Mouse (Mus musculus) heart, postnatal 25 days (tissue): ENCODE measurements around the gene Ell. TPM values are rescaled to one million over a fixed set of nuclear protein-coding genes. Genes with fewer than 3 reads are reported as not detected.

ENCODE experiments used
- DNase-seq: peaks from one replicate; pipeline ENCODE4 v3.0.0; 2022; ENCODE audit warnings: low spot score
- intact Hi-C: fragments of 180-260 bp; cut with DNase I; formaldehyde crosslinking; loops from one replicate; pipeline ENCODE4 v1.15.1; 2025
- total RNA-seq, 2 experiments: library from RNA; stranded (reverse); gene quantifications; 2 replicates each; pipeline ENCODE4 v1.2.3; 2021

Ell gene
- total RNA-seq, 2 experiments from 2014 or later: 11.7 to 13.3 TPM

DNA sequence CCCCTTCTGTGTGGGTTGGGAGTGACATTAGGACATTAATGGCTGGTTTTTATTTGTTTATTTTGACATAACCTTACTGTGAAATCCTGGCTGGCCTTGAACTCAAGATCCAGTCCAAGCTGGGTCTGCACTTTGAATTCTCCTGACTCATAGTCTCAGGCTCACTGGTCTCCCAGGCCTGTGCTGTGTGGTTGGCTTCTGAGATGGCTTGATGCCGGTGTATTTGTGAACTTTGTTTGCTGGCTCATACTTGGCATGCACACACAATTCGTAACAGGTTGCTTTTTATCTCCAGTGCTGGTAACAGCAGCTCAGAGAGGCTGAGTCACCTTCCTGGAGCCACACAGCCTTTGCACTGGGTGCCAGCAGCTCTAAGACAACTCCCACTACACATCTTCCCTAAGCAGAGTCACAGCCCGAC lies 9.5 kb upstream of the Ell start:
- no peak for DNase-seq
- intact Hi-C loops: loop anchor here (10.0 kb wide), 1 partner anchor 235 kb away; the partner anchor contains the start of gene Mpv17l2

DNA sequence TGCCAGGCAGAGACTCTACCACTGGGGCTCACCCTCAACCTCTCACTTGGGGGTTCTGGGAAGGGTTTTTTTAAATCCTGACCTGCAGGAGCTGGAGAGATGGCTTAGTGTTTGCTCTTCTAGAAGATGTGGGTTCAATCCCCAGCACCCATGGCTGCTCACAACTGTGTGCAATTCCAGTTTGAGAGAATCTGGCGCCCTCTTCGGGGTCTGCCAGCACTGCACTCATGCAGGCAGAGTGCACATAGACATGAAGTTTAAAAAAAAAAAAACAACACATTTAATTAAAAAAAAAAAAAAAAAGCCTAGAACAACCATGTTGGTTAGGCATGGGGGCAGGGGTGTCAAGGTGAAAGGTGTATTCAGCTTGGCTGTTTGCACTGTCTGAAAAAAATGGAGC lies 8.9 kb upstream of the Ell start:
- DNase-seq: no peak
- intact Hi-C loops: loop anchor here (10.0 kb wide), 1 partner anchor 234 kb away; the partner anchor contains the start of gene Mpv17l2

DNA sequence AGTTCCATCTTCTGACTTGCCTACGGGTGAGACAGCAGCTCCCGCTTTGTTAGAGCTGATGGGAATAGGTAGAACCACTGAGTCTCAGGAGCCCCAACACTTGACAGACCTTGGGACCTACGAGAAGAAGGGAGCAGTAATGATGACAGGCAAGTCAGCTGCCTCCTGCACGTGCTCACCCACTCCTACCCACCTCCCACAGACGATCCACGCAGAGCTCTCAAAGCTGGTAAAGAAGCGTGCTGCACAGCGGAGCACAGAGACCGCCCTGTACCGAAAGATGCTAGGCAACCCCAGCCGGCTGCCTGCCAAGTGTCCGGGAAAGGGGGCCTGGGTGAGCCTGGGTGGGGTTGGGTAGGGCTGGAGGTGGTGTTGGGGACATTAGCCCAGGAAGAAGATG lies 5.0 kb upstream of the Ell start:
- no peak for DNase-seq
- intact Hi-C loops: loop anchor here (10.0 kb wide), 1 partner anchor 231 kb away; the partner anchor contains the start of gene Mpv17l2

DNA sequence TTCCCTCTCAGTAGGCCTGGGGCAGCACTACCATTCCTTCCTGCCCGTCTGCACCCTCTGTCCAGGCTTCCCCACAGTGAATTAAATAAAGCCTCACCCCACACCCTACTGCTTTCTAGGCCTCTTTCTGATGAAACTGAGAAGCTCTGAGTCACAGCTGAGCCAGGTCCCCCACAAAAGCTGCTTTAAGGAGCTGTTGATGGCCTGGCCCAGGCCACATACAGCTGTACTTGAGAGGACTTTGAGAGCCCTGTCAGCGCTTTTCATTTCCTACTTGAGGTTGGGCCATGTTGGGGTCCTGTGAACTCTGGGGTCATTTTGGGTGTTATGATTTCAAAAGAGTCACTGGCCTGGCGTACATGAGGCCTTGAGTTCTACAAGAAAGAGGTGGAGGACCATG lies 4.0 kb upstream of the Ell start:
- intact Hi-C loops: loop anchor here (10.0 kb wide), 1 partner anchor 230 kb away; the partner anchor contains the start of gene Mpv17l2
- no peak for DNase-seq

DNA sequence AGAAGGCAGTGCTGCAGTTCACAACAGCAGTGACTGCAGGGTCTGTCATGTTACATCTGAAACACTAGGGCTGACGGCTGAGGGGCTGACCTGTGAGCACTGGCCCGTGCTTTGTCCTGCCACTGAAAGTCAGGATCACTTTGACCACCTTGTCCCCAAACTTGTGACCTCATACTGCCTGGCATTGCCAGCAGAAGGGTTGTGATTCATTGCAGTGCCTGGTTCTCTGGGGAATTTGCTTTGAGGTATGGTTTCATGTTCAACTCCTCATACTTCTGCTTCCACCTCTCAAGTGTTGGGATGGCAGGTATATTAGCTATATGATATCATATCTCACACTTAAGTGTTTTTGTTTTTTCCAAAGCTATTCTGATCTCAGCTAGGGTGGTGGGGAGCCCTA lies 3.6 kb upstream of the Ell start:
- intact Hi-C loops: loop anchor here (10.0 kb wide), 1 partner anchor 229 kb away; the partner anchor contains the start of gene Mpv17l2
- no peak for DNase-seq

DNA sequence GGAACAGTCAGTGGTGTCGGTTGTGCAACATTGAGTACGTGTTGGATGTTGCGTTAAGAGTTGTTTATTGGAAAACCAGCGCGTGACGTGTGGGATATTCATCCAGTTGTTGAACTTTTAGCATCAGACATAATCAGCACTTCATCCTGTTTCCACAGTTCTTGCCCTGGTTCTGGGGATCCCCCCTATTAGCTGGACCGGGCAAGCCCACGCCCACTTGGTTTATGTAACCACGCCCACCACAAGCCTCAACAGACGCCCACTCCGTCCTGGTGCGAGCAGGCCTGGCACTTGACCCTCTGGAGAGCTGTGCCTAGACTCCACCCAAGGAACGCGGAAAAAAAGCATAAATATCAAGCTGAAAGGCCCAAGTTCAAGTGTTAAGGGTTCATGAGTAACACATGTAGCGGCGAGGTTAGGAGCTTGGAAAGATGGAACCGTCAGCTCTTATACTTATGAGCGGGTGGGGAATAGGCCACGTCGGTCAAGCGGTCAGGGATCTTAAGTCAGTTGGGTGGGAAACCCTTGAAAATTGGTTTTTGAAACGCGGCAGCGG lies 1.2 kb upstream of the Ell start:
- DNase-seq: peak; percentile 72
- intact Hi-C loops: loop anchor here (10.0 kb wide), 1 partner anchor 227 kb away; the partner anchor contains the start of gene Mpv17l2

DNA sequence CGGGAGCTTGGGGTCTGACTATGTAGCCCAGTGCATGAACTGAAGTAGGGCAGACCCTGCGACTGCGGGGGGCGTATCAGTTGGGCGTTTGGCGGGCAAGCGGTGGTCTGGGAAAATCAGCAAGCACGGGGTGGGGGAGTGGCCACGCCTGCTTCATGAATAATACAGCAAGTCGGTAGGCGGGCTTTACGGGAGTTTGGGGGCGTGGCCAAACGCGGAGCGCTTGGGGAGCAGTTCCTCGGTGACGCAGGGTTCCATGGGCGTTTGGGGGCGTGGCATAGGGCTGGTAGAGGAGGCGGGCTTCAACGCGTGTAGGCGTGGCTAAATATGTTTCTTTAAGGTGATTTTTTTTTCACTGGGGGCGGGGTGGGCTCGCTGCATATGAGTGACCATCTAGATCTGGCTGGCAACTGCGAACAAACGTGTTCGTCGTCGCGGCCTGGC lies 602 bp upstream of the Ell start:
- peak; percentile 98 for DNase-seq
- intact Hi-C loops: loop anchor here (10.0 kb wide), 1 partner anchor 226 kb away; the partner anchor contains the start of gene Mpv17l2

DNA sequence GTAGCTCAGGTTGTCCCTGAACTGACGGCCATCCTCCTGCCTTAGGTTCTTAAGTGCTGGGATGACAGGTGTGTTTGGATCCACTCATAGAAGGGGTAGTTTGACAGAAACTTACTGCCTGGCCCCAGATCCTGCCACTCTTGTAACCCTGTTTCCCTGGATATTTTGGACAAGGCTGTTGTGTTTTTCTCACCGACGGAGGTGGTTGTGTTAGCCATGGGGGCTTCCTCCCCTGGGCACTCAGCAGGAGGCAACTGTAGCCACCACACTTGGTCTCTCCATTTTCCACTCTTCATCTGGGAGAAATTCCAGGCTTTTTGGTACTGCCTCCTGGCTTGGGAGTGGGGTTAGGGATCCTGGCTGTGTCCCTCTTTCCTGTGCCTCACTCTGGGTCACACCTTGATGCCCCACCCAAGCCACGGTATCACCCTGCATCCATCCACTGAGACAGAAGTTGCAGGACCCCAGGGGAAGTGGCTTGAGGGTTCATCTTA lies 803 bp downstream of the Ell start:
- no peak for DNase-seq
- intact Hi-C loops: loop anchor here (10.0 kb wide), 1 partner anchor 55 kb away; the partner anchor contains the start of gene Isyna1

DNA sequence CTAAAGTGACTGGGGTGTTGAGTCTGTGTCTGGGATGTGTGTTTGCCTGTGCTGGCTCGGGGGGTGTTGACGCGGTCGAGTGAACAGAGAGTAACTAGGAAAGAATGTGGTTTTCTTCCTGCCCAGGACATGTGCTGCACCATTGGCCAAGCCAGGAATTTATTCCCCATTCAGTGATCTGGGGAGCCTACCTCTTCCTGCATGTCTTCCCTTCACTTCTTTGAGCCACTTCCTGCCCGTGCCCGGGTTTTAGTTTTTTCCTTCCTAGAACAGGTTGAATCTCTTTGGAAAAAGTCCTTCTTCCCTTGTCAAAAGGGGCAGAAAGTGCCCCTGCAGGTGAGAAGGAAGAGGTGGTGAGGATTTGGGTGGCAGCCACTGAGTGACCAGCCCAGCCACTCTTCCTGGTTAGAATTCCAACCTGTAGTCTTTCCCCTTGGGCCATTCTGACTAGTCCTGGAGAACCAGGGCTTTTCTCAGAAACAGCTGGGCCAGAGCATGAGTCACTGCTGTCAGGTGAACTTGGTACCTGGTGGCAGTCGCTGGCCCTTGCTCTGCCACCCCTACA lies 1.3 kb downstream of the Ell start:
- intact Hi-C loops: loop anchor here (10.0 kb wide), 1 partner anchor 54 kb away; the partner anchor contains the start of gene Isyna1
- DNase-seq: no peak

DNA sequence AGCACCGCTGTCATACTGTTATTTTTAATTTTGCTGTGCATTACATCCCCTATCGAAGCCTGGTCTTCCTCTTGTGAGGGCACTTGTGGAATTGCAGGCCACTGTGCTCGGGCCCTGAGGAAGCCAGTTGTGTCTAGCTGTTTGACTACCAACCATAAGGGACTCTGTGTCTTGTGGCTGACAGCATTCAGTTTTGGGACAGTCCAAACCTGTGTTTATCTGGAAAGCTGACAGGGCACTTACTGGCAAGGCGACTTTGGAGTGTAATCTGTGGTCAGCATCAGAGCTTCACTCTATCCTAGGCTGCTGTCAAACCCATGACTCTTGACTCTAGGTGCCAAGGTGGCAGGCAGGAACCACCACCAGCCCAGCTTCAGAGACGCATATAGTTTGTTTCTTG lies 1.8 kb downstream of the Ell start:
- intact Hi-C loops: loop anchor here (10.0 kb wide), 1 partner anchor 54 kb away; the partner anchor contains the start of gene Isyna1
- DNase-seq: no peak

DNA sequence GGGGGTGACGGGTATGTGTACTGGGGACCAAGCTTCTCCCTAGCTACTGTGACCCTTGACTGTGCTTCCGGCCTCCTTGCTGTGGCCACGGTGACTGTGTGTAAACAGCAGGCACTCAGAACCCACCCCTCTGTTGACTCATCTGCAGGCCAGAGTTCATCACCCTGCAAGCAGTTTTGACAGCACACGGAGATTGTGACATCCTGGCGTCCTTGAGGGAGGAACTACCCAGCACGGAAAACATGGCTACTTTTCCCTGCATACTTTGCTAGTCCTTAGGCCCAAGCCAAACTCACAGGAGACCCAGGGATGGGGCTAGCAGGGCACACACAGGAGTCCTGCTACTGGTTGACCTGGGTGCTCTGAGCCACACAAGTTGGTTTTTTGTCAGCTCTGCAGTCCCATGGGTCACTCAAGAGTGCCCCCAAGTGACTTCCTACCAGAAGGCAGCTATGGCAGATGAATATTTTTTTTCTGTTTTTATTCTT lies 5.0 kb downstream of the Ell start:
- DNase-seq: peak; percentile 45
- intact Hi-C loops: loop anchor here (10.0 kb wide), 1 partner anchor 51 kb away; the partner anchor contains the start of gene Isyna1

DNA sequence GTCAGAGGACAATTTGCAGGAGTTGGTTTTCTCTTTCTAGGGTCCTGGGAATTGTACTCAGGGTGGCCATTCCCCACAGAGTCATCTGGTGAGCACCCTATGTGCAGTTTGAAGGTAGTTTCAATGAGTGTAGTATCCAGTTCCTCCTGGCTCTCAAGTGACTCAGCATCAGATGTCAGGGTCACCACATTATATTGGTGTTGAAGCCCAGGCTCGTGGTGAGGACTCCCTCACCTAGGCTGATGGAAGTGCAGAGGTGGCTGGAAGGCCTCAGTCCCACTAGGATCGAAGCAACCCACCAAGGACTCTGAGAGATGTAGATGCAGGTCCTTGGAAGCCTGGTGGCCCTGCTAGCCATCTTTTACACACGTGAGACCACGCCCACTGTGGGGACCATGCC lies 7.2 kb downstream of the Ell start:
- DNase-seq: no peak
- intact Hi-C loops: loop anchor here (10.0 kb wide), 1 partner anchor 48 kb away; the partner anchor contains the start of gene Isyna1

DNA sequence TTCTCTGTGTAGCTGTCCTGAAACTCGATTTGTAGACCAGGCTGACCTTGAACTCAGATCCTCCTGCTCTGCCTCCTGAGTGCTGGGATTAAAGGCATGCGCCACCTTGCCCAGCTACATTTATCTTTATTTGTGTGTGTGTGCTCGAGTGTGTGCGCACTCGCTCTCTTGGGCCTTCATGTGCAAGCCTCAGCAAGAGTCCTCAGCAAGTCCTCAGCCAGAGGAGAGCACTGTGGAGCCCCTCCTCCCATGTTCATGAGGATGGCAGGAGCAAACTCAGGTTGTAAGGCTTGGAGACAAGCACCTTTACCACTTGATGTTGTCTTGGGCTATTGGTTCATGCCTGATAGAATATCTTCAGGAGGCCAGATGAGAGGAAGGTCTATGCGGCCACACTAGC lies 8.5 kb downstream of the Ell start:
- DNase-seq: no peak
- intact Hi-C loops: loop anchor here (10.0 kb wide), 1 partner anchor 47 kb away; the partner anchor contains the start of gene Isyna1

DNA sequence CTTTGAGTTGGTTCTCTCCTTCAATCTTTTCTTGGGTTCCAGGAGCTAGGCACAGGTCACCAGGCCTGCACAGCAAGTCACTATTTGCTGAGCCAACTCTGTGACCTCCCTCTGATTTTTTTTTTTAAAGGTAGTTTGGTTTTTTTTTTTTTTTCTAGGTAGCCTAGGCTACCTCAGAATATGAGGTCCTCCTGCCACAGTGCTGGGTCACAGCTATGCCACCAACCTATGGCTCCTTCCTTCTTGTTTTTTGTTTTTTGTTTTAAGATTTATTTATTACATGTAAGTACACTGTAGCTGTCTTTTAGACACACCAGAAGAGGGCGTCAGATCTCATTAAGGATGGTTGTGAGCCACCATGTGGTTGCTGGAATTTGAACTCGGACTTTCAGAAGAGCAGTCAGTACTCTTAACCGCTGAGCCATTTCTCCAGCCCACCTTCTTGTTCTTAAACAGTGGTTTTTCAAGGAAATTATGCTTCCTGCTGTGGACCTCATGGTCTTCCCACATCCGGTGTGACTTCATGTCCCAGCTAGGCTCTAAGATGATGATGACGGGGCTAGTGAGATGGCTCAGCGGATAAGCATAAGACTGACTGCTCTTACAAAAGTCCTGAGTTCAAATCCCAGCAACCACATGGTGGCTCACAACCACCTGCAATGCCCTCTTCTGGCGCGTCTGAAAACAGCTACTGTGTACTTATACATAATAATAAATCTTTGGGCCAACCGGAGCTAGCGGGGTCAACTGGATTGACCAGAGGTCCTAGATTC lies 10.3 kb downstream of the Ell start:
- intact Hi-C loops: loop anchor here (10.0 kb wide), 1 partner anchor 45 kb away; the partner anchor contains the start of gene Isyna1
- DNase-seq: no peak

DNA sequence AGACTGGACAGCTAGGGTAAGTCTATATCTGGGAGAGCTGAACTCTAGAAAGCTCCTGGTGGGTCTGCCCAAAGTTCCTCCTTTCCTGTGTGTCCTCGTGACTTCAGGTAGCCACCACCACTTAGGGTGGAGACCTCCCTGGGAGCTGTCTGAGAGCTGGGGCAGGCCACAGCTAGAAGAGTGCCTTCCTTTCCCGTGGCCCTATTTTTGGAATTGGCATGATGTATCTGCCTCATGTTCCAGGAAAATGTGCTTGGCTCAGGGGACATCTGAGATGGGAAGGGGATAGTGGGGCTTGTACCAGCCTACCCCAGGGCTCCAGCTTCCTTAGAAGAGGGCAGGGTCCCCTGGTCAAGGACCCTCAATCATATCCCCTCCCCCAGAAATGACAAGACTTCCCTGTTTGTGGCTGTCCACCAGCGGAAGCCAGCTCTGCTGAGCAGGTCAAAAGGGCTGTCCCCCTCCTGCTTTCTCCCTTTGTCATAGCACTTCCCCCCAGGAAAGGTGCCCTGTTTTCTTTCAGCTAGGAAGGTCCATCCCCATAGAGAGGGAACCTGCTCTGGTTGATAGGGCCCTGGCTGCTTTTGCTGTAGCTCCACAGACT lies 12.4 kb downstream of the Ell start:
- DNase-seq: no peak
- intact Hi-C loops: no loop called here

DNA sequence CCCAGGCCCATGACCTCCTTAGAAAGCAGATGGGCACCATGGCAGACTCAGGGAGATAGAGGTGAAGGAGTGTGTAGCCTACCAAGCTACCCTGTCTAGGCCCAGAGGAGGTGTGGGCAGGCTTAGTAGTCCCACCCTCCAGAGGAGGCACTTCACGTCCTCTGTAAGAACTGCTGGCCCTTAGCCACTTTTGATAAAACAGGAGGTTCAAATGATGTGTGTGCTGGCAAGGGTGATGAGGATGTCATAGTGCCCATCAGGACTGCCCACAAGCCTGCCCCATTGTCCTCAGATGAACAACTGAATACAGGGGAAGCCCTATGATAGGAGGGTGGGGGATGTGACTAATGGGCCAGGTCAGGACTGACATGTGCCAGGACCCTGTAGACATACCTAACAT lies 13.6 kb downstream of the Ell start:
- intact Hi-C loops: no loop called here
- DNase-seq: no peak

DNA sequence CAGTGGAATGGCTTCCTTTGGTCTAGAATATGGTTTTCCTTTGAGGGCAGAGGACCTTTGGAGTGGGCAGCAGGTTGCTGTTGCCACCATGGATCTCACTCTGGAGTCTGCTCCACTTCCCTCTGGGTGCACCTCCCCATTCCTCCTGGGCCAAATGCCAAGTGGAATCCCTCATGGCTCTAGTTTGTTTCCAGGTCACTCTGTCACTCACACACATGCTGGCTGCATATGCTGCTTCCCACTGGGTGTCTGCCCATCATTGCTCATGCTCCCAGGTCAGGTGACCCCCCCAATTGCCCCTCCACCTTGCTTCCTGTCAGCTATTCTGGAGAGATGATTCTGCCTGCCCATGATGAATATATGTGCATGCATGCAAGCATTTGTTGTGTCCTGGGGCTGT lies 14.5 kb downstream of the Ell start:
- intact Hi-C loops: no loop called here

DNA sequence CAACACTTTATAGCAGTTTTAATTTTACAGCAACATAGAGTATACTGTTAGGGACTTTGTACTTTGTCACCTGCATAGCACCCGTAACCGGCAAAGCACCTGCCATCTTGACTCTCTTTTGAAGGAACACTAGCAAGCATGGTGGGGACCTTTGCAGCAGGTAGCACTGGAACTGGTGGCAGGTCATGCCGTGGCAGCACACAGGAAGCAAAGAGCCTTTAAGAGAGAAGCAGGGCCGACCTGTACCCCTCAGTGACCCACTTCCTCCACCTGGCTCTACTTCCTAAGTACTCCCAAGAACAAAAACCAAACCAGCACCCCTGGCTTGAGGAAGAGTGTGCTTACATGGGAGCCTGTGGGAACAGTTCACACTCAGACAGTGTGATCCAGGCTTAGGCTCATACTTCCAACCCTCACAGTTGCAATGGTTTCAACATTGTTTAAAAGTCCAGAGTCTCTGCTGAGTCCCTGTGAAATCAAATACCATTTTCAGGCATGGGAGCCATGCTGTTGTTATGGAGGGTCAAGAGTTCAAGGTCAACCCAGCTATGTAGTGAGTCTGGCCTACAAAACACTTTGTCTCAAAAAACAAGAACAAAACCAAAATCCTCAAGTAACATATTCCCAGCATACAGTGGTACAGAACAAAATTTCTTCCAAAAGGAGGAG lies 16.0 kb downstream of the Ell start:
- intact Hi-C loops: no loop called here
- no peak for DNase-seq

More for the DNA sequence above, 14.5 kb downstream of the Ell start:
- peak; percentile 51 for DNase-seq

DNA sequence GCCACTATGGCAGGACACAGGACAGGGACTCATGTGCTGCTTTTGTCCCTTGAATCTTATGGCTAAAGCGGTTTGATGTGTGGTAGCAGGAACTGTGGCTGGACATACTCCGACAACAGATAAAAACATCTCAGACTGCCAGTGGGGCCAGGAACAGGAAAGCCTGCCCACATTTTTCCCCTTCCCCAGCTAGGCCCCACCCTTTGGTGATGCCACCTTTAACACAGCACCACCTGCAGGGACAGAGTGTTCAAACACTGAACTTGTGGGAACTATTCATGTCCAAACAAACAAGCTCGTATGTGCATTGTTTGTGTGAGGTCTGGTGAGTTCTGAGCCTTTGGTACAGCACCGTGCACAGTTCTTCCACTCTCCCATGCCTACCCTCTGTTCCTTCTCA lies 19.1 kb downstream of the Ell start:
- intact Hi-C loops: loop anchor here (2.0 kb wide), 1 partner anchor 52 kb away; no protein-coding TSS in a partner anchor
- DNase-seq: no peak
